Mouse (Mus musculus) bone marrow macrophage, adult 2 months (primary cell): Measurements from ENCODE around the gene Rpl38.
A peak's percentile ranks its signal among the peaks of the same experiment; 100 is the strongest.

Experiments
- CTCF ChIP-seq: IDR thresholded peaks from 2 replicates; pipeline ENCODE4 v1.5.1; 2012; ENCODE audit warnings: low read depth, mild to moderate bottlenecking, low read length, moderate library complexity
- POLR2A ChIP-seq: IDR thresholded peaks from 2 replicates; pipeline ENCODE4 v1.6.1; 2012; ENCODE audit warnings: mild to moderate bottlenecking, low read depth, low read length, borderline replicate concordance

DNA sequence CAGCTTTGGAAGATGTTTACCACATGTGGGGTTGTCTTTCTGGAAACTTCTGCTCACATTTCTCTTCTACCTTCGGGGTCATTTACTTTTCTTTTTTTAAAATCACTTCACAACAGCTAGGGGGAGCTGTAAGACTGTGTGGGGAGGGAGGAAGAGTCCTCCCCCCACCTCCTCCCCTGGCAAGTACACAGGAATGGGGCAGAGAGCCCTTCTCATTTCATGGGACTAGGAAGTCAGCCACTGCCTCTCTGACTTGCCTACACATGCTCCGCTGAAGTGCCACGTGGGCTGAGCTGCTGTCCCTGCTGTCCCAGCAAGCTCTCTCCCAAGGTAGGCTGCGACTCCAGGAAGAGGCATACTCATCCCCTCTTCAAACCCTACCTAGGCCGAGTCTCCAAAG is 13.8 kb upstream of the Rpl38 start:
- 0 out of 2 replicates have a peak, but pooled peaks have one; percentile 2 for TF ChIP-seq CTCF
- no peak for TF ChIP-seq POLR2A
